Mouse (Mus musculus) heart, adult 2 months (tissue): Measurements from ENCODE around the gene Drd4.

ENCODE experiments used
- CTCF ChIP-seq: fragments of 200-600 bp; IDR thresholded peaks from 2 replicates; pipeline ENCODE4 v1.8.1; 2022; ENCODE audit warnings: antibody characterized with exemption, mild to moderate bottlenecking, moderate library complexity
- EP300 ChIP-seq: fragments of 200-500 bp; IDR thresholded peaks from 2 replicates; pipeline ENCODE4 v1.6.1; 2011; ENCODE audit warnings: low read depth, low read length, control low read depth; ENCODE audit not compliant: insufficient read depth
- POLR2A ChIP-seq: fragments of 200-500 bp; IDR thresholded peaks from 2 replicates; pipeline ENCODE4 v1.6.1; 2011; ENCODE audit warnings: mild to moderate bottlenecking, low read depth, low read length, control low read depth; ENCODE audit not compliant: insufficient read depth

- TF ChIP-seq EP300 = no peak
- TF ChIP-seq CTCF = no peak
- no peak for TF ChIP-seq POLR2A
These were observed 23.3 kb downstream of the Drd4 start for GRCm38 (mm10) chr7:141315076-141315475.
